Mouse (Mus musculus): ENCODE measurements around the gene 1300017J02Rik. TPM values are rescaled to one million over a fixed set of nuclear protein-coding genes. Genes with fewer than 3 reads are reported as not detected.

1300017J02Rik gene
- polyA plus RNA-seq, 2 experiments, result 42.2 to 43.4 TPM

DNA sequence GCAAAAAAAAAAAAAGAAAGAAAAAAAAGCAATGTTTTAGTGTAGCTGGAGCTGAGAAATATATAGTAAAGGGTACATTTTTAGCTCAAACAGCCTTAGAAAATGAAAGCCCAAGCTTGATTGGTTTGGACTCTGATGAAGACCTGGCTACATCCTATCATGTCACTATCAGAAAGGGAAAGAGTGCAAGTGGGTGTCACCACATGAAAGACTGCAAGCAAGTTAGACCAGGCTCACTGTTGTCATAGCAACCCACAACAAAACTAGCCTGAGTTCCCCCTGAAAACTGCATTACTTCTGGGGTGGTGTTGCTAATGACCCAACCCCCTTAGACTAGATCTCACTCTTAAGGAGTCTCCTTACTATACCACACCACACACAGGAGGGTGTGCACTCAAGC lies 32.0 kb upstream of the 1300017J02Rik start:
- no peaks in the 10 kb centered on the region for H3K9me3 ChIP-seq (ENCODE audit: control insufficient read depth, low read length)
- no peak overlapping the region for H3K27ac ChIP-seq
- H3K36me3 ChIP-seq (replicated peaks; ENCODE audit: control insufficient read depth, insufficient read depth, low read depth), result peaks cover 89% of the 10 kb centered on the region
- no peak overlapping the region for H3K4me2 ChIP-seq (ENCODE audit: low read depth)
- no peaks in the 10 kb centered on the region for H3K4me1 ChIP-seq (replicated peaks; ENCODE audit: control insufficient read depth in 2 of 2, insufficient read depth in 2 of 2, low read length in 1 of 2)
- TF ChIP-seq CTCF (IDR thresholded peaks at IDR 0.05; ENCODE audit: low read depth) (no peak), EP300 (IDR thresholded peaks at IDR 0.05; ENCODE audit: low read depth) (no peak)
- ATAC-seq (ENCODE audit: insufficient read depth) (no peak), DNase-seq (ENCODE audit: low read depth in 3 of 3, low spot score in 3 of 3) (peak in 1 of 3 experiments; percentile 14)
- no peaks in the 10 kb centered on the region for H3K27me3 ChIP-seq (ENCODE audit: control insufficient read depth, insufficient read depth, low read length)
- no peak overlapping the region for H3K9ac ChIP-seq (replicated peaks)
- no peak overlapping the region for H3K4me3 ChIP-seq (ENCODE audit: insufficient read depth in 1 of 2, low read depth in 2 of 2, low read length in 2 of 2)

DNA sequence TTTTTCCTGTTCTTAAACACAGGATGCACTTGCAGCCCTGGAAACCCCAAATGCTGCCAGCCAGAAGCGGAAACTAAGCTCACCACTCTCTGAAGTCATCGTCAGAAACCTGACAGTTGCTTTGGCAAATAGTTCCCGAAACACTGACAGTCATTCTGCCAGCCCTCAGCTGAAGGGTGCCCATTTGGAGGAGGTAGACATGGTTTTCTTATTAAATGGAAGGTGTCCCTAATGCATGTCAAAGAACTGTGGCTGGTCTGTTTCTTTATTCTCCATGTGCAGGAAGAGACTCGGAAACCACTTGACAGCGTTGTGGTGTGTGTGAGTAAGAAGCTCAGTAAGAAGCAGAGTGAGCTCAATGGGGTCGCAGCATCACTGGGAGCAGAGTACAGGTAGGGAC lies 27.8 kb upstream of the 1300017J02Rik start:
- DNase-seq (ENCODE audit: low read depth in 3 of 3, low spot score in 3 of 3) (no peak), ATAC-seq (ENCODE audit: insufficient read depth) (no peak)
- TF ChIP-seq EP300 (IDR thresholded peaks at IDR 0.05; ENCODE audit: low read depth) (no peak), CTCF (IDR thresholded peaks at IDR 0.05; ENCODE audit: low read depth) (no peak)
- Histone ChIP-seq H3K36me3 (replicated peaks; ENCODE audit: control insufficient read depth, insufficient read depth, low read depth) (peaks cover 91% of the 10 kb centered on the region), H3K9ac (replicated peaks) (no peak overlapping the region), H3K4me1 (replicated peaks; ENCODE audit: control insufficient read depth in 2 of 2, insufficient read depth in 2 of 2, low read length in 1 of 2) (no peaks in the 10 kb centered on the region), H3K4me3 (ENCODE audit: insufficient read depth in 1 of 2, low read depth in 2 of 2, low read length in 2 of 2) (no peak overlapping the region), H3K27ac (no peak overlapping the region), H3K4me2 (ENCODE audit: low read depth) (no peak overlapping the region), H3K27me3 (ENCODE audit: control insufficient read depth, insufficient read depth, low read length) (no peaks in the 10 kb centered on the region), H3K9me3 (ENCODE audit: control insufficient read depth, low read length) (no peaks in the 10 kb centered on the region)
- WGBS (ENCODE audit: insufficient replicate concordance), result 67% methylated on average over 6 of the region's 6 CpGs

DNA sequence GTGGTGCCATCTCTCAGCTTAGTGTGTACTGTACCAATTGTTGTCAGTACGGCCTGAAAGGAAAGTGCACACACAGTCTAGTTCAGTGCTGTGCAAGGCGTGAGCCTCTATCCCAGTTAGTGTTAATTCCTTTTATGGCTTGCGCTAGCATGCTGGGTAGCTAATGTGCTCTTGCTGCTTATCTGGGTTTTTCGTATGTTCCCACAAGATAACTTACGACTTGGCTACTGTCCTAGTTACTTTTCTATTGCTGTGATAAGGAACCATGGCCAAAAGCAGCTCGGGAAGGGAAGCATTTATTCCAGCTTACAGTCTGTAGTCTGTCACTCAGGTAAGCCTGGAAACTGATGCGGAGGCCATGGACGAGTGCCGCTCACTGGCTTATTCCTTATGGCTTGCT lies 21.6 kb upstream of the 1300017J02Rik start:
- Histone ChIP-seq H3K27ac (peak overlapping the region; percentile 80), H3K9me3 (ENCODE audit: control insufficient read depth, low read length) (no peaks in the 10 kb centered on the region), H3K36me3 (replicated peaks; ENCODE audit: control insufficient read depth, insufficient read depth, low read depth) (peaks cover 90% of the 10 kb centered on the region), H3K4me2 (ENCODE audit: low read depth) (peak overlapping the region; percentile 56), H3K4me1 (replicated peaks; ENCODE audit: control insufficient read depth in 2 of 2, insufficient read depth in 2 of 2, low read length in 1 of 2) (peaks cover 12 to 17% of the 10 kb centered on the region in 2 experiments), H3K9ac (replicated peaks) (peak overlapping the region; percentile 37), H3K27me3 (ENCODE audit: control insufficient read depth, insufficient read depth, low read length) (no peaks in the 10 kb centered on the region), H3K4me3 (ENCODE audit: insufficient read depth in 1 of 2, low read depth in 2 of 2, low read length in 2 of 2) (peak overlapping the region in 1 of 2 experiments; percentile 3; a peak in 1 of 4 replicates)
- TF ChIP-seq EP300 (IDR thresholded peaks at IDR 0.05; ENCODE audit: low read depth), result peak; percentile 85
- TF ChIP-seq CTCF (IDR thresholded peaks at IDR 0.05; ENCODE audit: low read depth), result no peak
- WGBS (ENCODE audit: insufficient replicate concordance), result 29% methylated on average over 9 of the region's 9 CpGs
- peak; percentile 73 to 79 (median 77) for DNase-seq (ENCODE audit: low read depth in 3 of 3, low spot score in 3 of 3)
- ATAC-seq (ENCODE audit: insufficient read depth), result peak; percentile 97

DNA sequence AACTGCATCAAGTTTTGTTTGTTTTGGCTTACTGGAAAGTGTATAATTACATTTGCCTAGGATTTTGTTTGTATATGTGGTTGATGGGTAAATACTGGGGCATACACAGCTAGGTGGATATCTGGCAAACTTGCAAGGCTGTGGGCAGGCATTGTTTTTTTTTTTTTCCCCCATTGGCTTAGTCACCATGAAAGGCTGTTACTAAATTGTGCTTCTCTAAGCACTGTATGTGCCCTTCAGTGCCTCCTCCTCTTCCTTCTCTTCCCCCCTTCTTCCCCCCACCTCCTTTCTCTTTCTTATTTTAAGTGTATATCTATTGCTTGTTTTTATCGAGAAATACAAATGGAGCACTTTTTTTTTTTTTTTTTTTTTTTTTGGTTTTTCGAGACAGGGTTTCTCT lies 19.8 kb upstream of the 1300017J02Rik start:
- no peak for ATAC-seq (ENCODE audit: insufficient read depth)
- no peaks in the 10 kb centered on the region for H3K9me3 ChIP-seq (ENCODE audit: control insufficient read depth, low read length)
- H3K27ac ChIP-seq, result no peak overlapping the region

DNA sequence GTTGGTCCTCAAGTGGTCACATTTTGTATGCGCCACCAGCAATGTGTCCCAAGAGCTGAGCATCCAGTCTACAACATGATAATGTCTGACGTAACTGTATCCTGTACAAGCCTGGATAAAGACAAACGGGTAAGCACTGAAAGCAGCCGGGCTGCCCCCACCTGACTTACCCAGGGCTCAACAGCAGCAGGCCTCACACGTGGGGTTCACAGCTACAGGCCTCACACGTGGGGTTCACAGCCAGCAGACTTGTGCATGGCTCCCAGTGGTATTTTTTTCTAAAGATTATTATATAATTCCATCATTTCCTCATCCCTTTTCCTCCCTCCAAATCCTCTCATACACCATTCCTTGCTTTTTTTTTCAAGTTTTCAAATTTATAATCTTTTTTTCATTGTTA lies 5.0 kb upstream of the 1300017J02Rik start:
- H3K4me2 ChIP-seq (ENCODE audit: low read depth), result no peak overlapping the region
- H3K9ac ChIP-seq (replicated peaks), result no peak overlapping the region
- no peak for ATAC-seq (ENCODE audit: insufficient read depth)
- H3K9me3 ChIP-seq (ENCODE audit: control insufficient read depth, low read length), result no peaks in the 10 kb centered on the region
- H3K27me3 ChIP-seq (ENCODE audit: control insufficient read depth, insufficient read depth, low read length), result no peaks in the 10 kb centered on the region
- no peak overlapping the region for H3K27ac ChIP-seq
- no peak for DNase-seq (ENCODE audit: low read depth in 3 of 3, low spot score in 3 of 3)
- H3K36me3 ChIP-seq (replicated peaks; ENCODE audit: control insufficient read depth, insufficient read depth, low read depth), result peaks cover 68% of the 10 kb centered on the region
- H3K4me3 ChIP-seq (ENCODE audit: insufficient read depth in 1 of 2, low read depth in 2 of 2, low read length in 2 of 2), result no peak overlapping the region
- TF ChIP-seq EP300 (IDR thresholded peaks at IDR 0.05; ENCODE audit: low read depth), result no peak
- no peak for TF ChIP-seq CTCF (IDR thresholded peaks at IDR 0.05; ENCODE audit: low read depth)
- peaks cover 8% of the 10 kb centered on the region in 2 experiments; a peak in 3 of 4 replicates for H3K4me1 ChIP-seq (replicated peaks; ENCODE audit: control insufficient read depth in 2 of 2, insufficient read depth in 2 of 2, low read length in 1 of 2)
- WGBS (ENCODE audit: insufficient replicate concordance), result 81% methylated on average over 6 of the region's 6 CpGs

More for the DNA sequence above, 19.8 kb upstream of the 1300017J02Rik start:
- Histone ChIP-seq H3K36me3 (replicated peaks; ENCODE audit: control insufficient read depth, insufficient read depth, low read depth) (peaks cover 91% of the 10 kb centered on the region), H3K4me1 (replicated peaks; ENCODE audit: control insufficient read depth in 2 of 2, insufficient read depth in 2 of 2, low read length in 1 of 2) (peaks cover 12 to 17% of the 10 kb centered on the region in 2 experiments), H3K27me3 (ENCODE audit: control insufficient read depth, insufficient read depth, low read length) (no peaks in the 10 kb centered on the region), H3K4me3 (ENCODE audit: insufficient read depth in 1 of 2, low read depth in 2 of 2, low read length in 2 of 2) (no peak overlapping the region), H3K9ac (replicated peaks) (no peak overlapping the region), H3K4me2 (ENCODE audit: low read depth) (no peak overlapping the region)
- DNase-seq (ENCODE audit: low read depth in 3 of 3, low spot score in 3 of 3), result no peak
- TF ChIP-seq CTCF (IDR thresholded peaks at IDR 0.05; ENCODE audit: low read depth) (no peak), EP300 (IDR thresholded peaks at IDR 0.05; ENCODE audit: low read depth) (no peak)
- 81% methylated on average over 1 of the region's 2 CpGs for WGBS (ENCODE audit: insufficient replicate concordance)
